Mouse (Mus musculus) heart, postnatal 0 days (tissue): ENCODE results near the gene Galp. TPM values are rescaled to one million over a fixed set of nuclear protein-coding genes. Genes with fewer than 3 reads are reported as not detected.

Source experiments
- ATAC-seq: fragments of 200-750 bp; cut with Nextera tagmentation; 2 replicates; pipeline ENCODE4 v1.8.0; 2017; ENCODE audit warnings: low read depth, moderate number of reproducible peaks, moderate library complexity; ENCODE audit not compliant: insufficient read depth
- DNase-seq: peaks from one replicate; pipeline ENCODE4 v3.0.0-alpha.2; 2016; ENCODE audit warnings: low spot score
- H3K27ac ChIP-seq: fragments of 300-500 bp; sonication (generic); 2 replicates; pipeline ENCODE4 v1.5.1; 2014; ENCODE audit warnings: low read depth, mild to moderate bottlenecking
- H3K27me3 ChIP-seq: fragments of 300-500 bp; sonication (generic); 2 replicates; pipeline ENCODE4 v1.6.1; 2014; ENCODE audit warnings: low read length, mixed read lengths; ENCODE audit not compliant: control insufficient read depth, insufficient read depth
- H3K36me3 ChIP-seq: fragments of 300-500 bp; sonication (generic); replicated peaks from 2 replicates; pipeline ENCODE4 v1.6.1; 2014; ENCODE audit warnings: low read length, mixed read lengths; ENCODE audit not compliant: control insufficient read depth, insufficient read depth
- H3K4me1 ChIP-seq: fragments of 300-500 bp; sonication (generic); 2 replicates; pipeline ENCODE4 v1.6.1; 2014; ENCODE audit warnings: antibody characterized with exemption; ENCODE audit not compliant: control insufficient read depth, insufficient read depth
- H3K4me2 ChIP-seq: fragments of 300-500 bp; sonication (generic); 2 replicates; pipeline ENCODE4 v1.6.1; 2014; ENCODE audit warnings: low read depth, mild to moderate bottlenecking, low read length, moderate library complexity
- H3K4me3 ChIP-seq: fragments of 300-500 bp; sonication (generic); 2 replicates; pipeline ENCODE4 v1.5.1; 2014; ENCODE audit warnings: low read depth, low read length
- H3K9ac ChIP-seq: fragments of 300-500 bp; sonication (generic); replicated peaks from 2 replicates; pipeline ENCODE4 v1.6.1; 2014; ENCODE audit warnings: low read depth, low read length, mixed read lengths
- H3K9me3 ChIP-seq: fragments of 300-500 bp; sonication (generic); replicated peaks from 2 replicates; pipeline ENCODE4 v1.6.1; 2016; ENCODE audit warnings: low read length; ENCODE audit not compliant: control insufficient read depth
- CTCF ChIP-seq: IDR thresholded peaks from 2 replicates; pipeline ENCODE4 v1.5.1; 2016; ENCODE audit warnings: antibody characterized with exemption, control low read depth, low read depth
- EP300 ChIP-seq: IDR thresholded peaks from 2 replicates; pipeline ENCODE4 v1.6.1; 2016; ENCODE audit warnings: antibody characterized with exemption, low read depth
- WGBS: fragments of 180-500 bp; shearing (Covaris S2); extraction: QIAGEN DNeasy Blood & Tissue Kit; methylation state at CpG from one replicate; pipeline ENCODE4 v1.1.7; 2014; 5-methylcytosine and 5-hydroxymethylcytosine counted together
- polyA plus RNA-seq: library from polyadenylated mRNA; unstranded; fragments of >200 nt; fragmentation: Nextera tagmentation; extraction: Ambion mirVana; gene quantifications from 2 replicates; pipeline ENCODE4 v1.2.1, GENCODE M21; 2015
- total RNA-seq: library from RNA; depleted of rRNA; stranded (reverse); fragments of >200 nt; gene quantifications from 2 replicates; pipeline ENCODE4 v1.2.3, GENCODE M21; 2014; ENCODE audit warnings: low replicate concordance

Galp gene
- total and polyA plus RNA-seq, 2 experiments from 2014 or later = not detected

- Histone ChIP-seq H3K4me1 (no peaks in the 10 kb centered on the region), H3K4me2 (no peak overlapping the region), H3K36me3 (no peaks in the 10 kb centered on the region), H3K9me3 (no peaks in the 10 kb centered on the region), H3K4me3 (no peak overlapping the region), H3K27ac (no peak overlapping the region), H3K27me3 (no peaks in the 10 kb centered on the region), H3K9ac (no peak overlapping the region)
- DNase-seq (no peak), ATAC-seq (no peak)
- TF ChIP-seq CTCF (no peak), EP300 (no peak)
Observed at GRCm38 (mm10) chr7:6179013-6179412, 17.9 kb upstream of the Galp start.

- Histone ChIP-seq H3K4me2 (no peak overlapping the region), H3K27ac (no peak overlapping the region), H3K36me3 (peaks cover 10% of the 10 kb centered on the region), H3K4me1 (peaks cover 3% of the 10 kb centered on the region; the same call in 1 of the 2 replicates), H3K4me3 (no peak overlapping the region), H3K9me3 (no peaks in the 10 kb centered on the region), H3K27me3 (no peaks in the 10 kb centered on the region), H3K9ac (no peak overlapping the region)
- no peak for DNase-seq
- ATAC-seq = no peak
- no peak for TF ChIP-seq EP300
- TF ChIP-seq CTCF = no peak
Observed at GRCm38 (mm10) chr7:6182882-6183281, 14.0 kb upstream of the Galp start.

GRCm38 (mm10) chr7:6183802-6184201, 13.1 kb upstream of the Galp start:
- 77% methylated on average over 19 of the region's 19 CpGs for WGBS
- TF ChIP-seq EP300 (no peak), CTCF (no peak)
- ATAC-seq (no peak), DNase-seq (no peak)
- Histone ChIP-seq H3K4me1 (peaks cover 3% of the 10 kb centered on the region; the same call in 1 of the 2 replicates), H3K27me3 (no peaks in the 10 kb centered on the region), H3K9me3 (no peaks in the 10 kb centered on the region), H3K4me2 (no peak overlapping the region), H3K27ac (peak overlapping the region; percentile 52; the same call in 1 of the 2 replicates), H3K36me3 (peaks cover 18% of the 10 kb centered on the region), H3K4me3 (no peak overlapping the region), H3K9ac (no peak overlapping the region)

- 39% methylated on average over 8 of the region's 8 CpGs for WGBS
- DNase-seq (no peak), ATAC-seq (peak; percentile 69)
- no peak overlapping the region for H3K4me3 ChIP-seq
- H3K9me3 ChIP-seq = no peaks in the 10 kb centered on the region
- peak overlapping the region; percentile 52; the same call in 1 of the 2 replicates for H3K27ac ChIP-seq
- no peak for TF ChIP-seq EP300
- H3K4me1 ChIP-seq = peaks cover 3% of the 10 kb centered on the region; the same call in 1 of the 2 replicates
- no peak overlapping the region for H3K9ac ChIP-seq
- H3K36me3 ChIP-seq = peaks cover 25% of the 10 kb centered on the region
- H3K27me3 ChIP-seq = 0 out of 2 replicates have a peak, but pooled peaks cover 3% of the 10 kb centered on the region
- H3K4me2 ChIP-seq = no peak overlapping the region
Observed at GRCm38 (mm10) chr7:6184521-6184920, 12.4 kb upstream of the Galp start.

GRCm38 (mm10) chr7:6185391-6185790, 11.5 kb upstream of the Galp start:
- DNase-seq (no peak), ATAC-seq (no peak)
- Histone ChIP-seq H3K27ac (0 out of 2 replicates have a peak overlapping the region, but pooled peaks have one; percentile 25), H3K4me3 (no peak overlapping the region), H3K9ac (no peak overlapping the region), H3K27me3 (0 out of 2 replicates have a peak, but pooled peaks cover 4% of the 10 kb centered on the region), H3K36me3 (peaks cover 30% of the 10 kb centered on the region), H3K4me1 (peaks cover 3% of the 10 kb centered on the region; the same call in 1 of the 2 replicates), H3K4me2 (no peak overlapping the region), H3K9me3 (no peaks in the 10 kb centered on the region)
- WGBS = 50% methylated on average over 1 of the region's 1 CpGs
- TF ChIP-seq EP300 = no peak
- no peak for TF ChIP-seq CTCF

- Histone ChIP-seq H3K4me3 (no peak overlapping the region), H3K27me3 (0 out of 2 replicates have a peak, but pooled peaks cover 4% of the 10 kb centered on the region), H3K9ac (no peak overlapping the region), H3K4me2 (no peak overlapping the region), H3K27ac (no peak overlapping the region), H3K9me3 (no peaks in the 10 kb centered on the region), H3K4me1 (peaks cover 3% of the 10 kb centered on the region; the same call in 1 of the 2 replicates), H3K36me3 (peaks cover 30% of the 10 kb centered on the region)
- no peak for ATAC-seq
- TF ChIP-seq CTCF (no peak), EP300 (no peak)
- no peak for DNase-seq
- WGBS = 94% methylated on average over 2 of the region's 2 CpGs
Observed at GRCm38 (mm10) chr7:6186176-6186575, 10.7 kb upstream of the Galp start.
